Mouse (Mus musculus) erythroblast, embryonic 14.5 days (primary cell): ENCODE measurements around the gene Abca5. TPM values are rescaled to one million over a fixed set of nuclear protein-coding genes. Genes with fewer than 3 reads are reported as not detected.

Experiments
- H3K27me3 ChIP-seq: 2 replicates; pipeline ENCODE4 v1.6.1; 2012; ENCODE audit warnings: inconsistent platforms; ENCODE audit not compliant: control insufficient read depth
- H3K36me3 ChIP-seq: 2 replicates; pipeline ENCODE4 v1.6.1; 2012; ENCODE audit warnings: mild to moderate bottlenecking, inconsistent platforms; ENCODE audit not compliant: control insufficient read depth
- H3K4me1 ChIP-seq: 2 replicates; pipeline ENCODE4 v1.6.1; 2012; ENCODE audit warnings: inconsistent platforms; ENCODE audit not compliant: control insufficient read depth
- H3K4me3 ChIP-seq: replicated peaks from 2 replicates; pipeline ENCODE3; 2012; ENCODE audit warnings: moderate library complexity, mild to moderate bottlenecking, inconsistent platforms
- H3K9me3 ChIP-seq: 2 replicates; pipeline ENCODE4 v1.6.1; 2012; ENCODE audit warnings: low read length, inconsistent platforms, mixed read lengths; ENCODE audit not compliant: control insufficient read depth
- GATA1 ChIP-seq: IDR thresholded peaks from 2 replicates; pipeline ENCODE4 v1.6.1; 2012; ENCODE audit warnings: low read length, inconsistent platforms, mixed read lengths
- TAL1 ChIP-seq: IDR thresholded peaks from 3 replicates; pipeline ENCODE4 v1.6.1; 2012; ENCODE audit warnings: low read length, inconsistent platforms, mixed read lengths
- polyA plus RNA-seq: library from polyadenylated mRNA; stranded (reverse); fragments of >175 nt; gene quantifications from 2 replicates; pipeline ENCODE4 v1.2.3, GENCODE M21; 2012

The Abca5 gene
- polyA plus RNA-seq, 1 experiment = not detected

DNA sequence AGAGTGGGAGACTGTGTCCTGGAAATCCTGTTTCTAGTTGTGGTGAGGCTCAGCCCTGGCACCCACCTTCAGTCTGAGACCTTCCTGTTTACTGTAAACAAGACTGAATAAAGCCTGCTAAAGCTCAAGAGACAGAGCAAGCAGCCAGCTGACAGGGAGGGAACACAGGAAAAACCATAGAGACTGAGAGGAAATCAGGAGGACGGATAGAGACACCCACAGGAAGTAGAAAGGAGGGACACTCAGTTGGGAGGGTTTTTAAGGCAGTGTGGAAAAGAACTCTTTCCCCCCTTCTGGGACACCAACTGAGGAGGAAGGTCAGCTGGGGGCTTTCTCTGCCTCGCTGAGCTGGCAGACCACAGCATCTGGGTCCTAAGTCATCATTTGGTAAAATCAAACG, 62.7 kb downstream of the Abca5 start:
- Histone ChIP-seq H3K9me3 (no peaks in the 10 kb centered on the region), H3K4me1 (no peaks in the 10 kb centered on the region), H3K4me3 (no peak overlapping the region), H3K27me3 (no peaks in the 10 kb centered on the region), H3K36me3 (no peaks in the 10 kb centered on the region)
- TF ChIP-seq TAL1 (no peak), GATA1 (no peak)

- Histone ChIP-seq H3K4me3 (no peak overlapping the region), H3K27me3 (no peaks in the 10 kb centered on the region), H3K9me3 (no peaks in the 10 kb centered on the region), H3K4me1 (peaks cover 2% of the 10 kb centered on the region), H3K36me3 (no peaks in the 10 kb centered on the region)
- TF ChIP-seq TAL1 (no peak), GATA1 (no peak)
Measured at GRCm38 (mm10) chr11:110271745-110272144, 65.8 kb downstream of the Abca5 start.

DNA sequence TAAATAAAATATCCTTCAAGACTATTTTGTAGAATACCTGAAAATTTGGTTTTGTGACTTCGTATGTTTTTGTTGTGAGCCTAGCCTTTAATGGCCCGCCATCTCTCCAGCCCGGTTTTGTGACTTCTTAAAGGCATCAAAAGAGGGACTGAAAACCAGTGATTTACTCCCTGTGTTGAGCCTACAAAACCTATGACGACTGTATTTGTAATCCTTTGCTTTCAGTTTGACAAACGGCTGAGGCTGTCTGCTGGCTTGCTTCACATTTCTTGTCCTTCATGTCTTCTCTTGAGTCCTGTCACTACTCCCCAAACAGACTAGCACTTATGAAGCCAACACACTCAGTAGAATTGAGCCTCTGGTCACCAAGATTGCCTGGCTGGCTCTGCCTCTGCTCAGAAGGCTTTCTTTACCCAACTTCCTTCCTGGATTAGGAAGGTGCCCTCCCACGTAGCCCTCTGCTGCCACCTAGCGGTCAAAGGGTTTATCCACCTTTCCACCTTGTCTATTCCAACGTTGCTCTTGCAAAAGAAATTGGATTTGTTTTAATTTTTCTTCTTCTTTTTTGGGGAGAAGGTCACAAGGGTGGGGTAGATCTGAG, 69.2 kb downstream of the Abca5 start:
- H3K36me3 ChIP-seq = no peaks in the 10 kb centered on the region
- no peaks in the 10 kb centered on the region for H3K27me3 ChIP-seq
- H3K4me3 ChIP-seq = peak overlapping the region; percentile 47
- H3K9me3 ChIP-seq = no peaks in the 10 kb centered on the region
- peaks cover 2% of the 10 kb centered on the region for H3K4me1 ChIP-seq
- no peak for TF ChIP-seq TAL1
- no peak for TF ChIP-seq GATA1

- TF ChIP-seq TAL1 (no peak), GATA1 (no peak)
- Histone ChIP-seq H3K4me3 (no peak overlapping the region), H3K27me3 (no peaks in the 10 kb centered on the region), H3K4me1 (peaks cover 2% of the 10 kb centered on the region), H3K36me3 (no peaks in the 10 kb centered on the region), H3K9me3 (no peaks in the 10 kb centered on the region)
Measured at GRCm38 (mm10) chr11:110267232-110267631, 70.3 kb downstream of the Abca5 start.

GRCm38 (mm10) chr11:110266757-110267156, 70.8 kb downstream of the Abca5 start:
- TF ChIP-seq TAL1 = no peak
- TF ChIP-seq GATA1 = no peak

GRCm38 (mm10) chr11:110261867-110262266, 75.6 kb downstream of the Abca5 start:
- TF ChIP-seq TAL1 (no peak), GATA1 (no peak)
- Histone ChIP-seq H3K9me3 (0 out of 2 replicates have a peak, but pooled peaks cover 3% of the 10 kb centered on the region), H3K4me3 (no peak overlapping the region), H3K27me3 (no peaks in the 10 kb centered on the region), H3K36me3 (no peaks in the 10 kb centered on the region), H3K4me1 (no peaks in the 10 kb centered on the region)

More at GRCm38 (mm10) chr11:110266757-110267156, 70.8 kb downstream of the Abca5 start:
- Histone ChIP-seq H3K36me3 (no peaks in the 10 kb centered on the region), H3K9me3 (no peaks in the 10 kb centered on the region), H3K27me3 (no peaks in the 10 kb centered on the region), H3K4me3 (no peak overlapping the region), H3K4me1 (peaks cover 2% of the 10 kb centered on the region)

DNA sequence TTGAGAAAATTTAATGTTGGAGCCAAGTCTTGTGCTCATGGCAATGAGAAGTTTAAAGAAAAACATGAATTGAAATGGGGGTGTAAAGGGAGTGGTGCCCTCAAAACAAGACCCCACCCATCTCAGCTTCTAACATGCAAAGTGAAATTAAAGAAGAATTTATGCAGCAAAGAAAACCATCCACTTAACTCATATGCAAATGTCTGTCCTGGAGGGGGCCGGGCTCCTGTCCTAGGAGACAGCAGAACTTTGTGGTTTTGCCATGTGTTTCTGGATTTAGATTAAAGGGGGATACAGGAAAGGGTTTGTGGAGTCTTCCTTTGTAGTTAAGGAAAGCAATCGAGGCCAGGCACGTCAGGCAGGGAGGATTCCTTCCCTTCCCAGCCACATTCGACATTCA, 79.6 kb downstream of the Abca5 start:
- Histone ChIP-seq H3K27me3 (no peaks in the 10 kb centered on the region), H3K4me1 (no peaks in the 10 kb centered on the region), H3K4me3 (no peak overlapping the region), H3K36me3 (no peaks in the 10 kb centered on the region), H3K9me3 (0 out of 2 replicates have a peak, but pooled peaks cover 3% of the 10 kb centered on the region)
- TF ChIP-seq TAL1 = no peak
- no peak for TF ChIP-seq GATA1

DNA sequence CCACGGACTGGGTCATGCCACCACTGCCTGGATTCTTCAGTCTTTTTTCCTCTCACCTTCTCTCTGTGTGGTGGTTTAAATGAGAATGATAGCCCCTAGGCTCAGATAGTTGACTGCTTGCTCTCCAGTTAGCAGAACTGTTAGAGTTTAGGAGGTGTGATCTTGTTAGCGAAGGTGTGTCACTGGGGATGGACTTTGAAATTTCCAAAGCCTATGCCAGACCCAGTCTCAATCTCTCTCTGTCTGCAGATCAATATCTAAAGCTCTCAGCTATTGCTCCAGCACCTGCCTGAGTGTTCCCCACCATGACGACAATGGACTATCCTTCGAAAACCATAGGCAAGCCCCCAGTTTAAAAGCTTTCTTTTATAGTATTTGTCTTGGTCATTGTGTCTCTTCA, 80.5 kb downstream of the Abca5 start:
- no peak overlapping the region for H3K4me3 ChIP-seq
- no peaks in the 10 kb centered on the region for H3K36me3 ChIP-seq
- TF ChIP-seq GATA1 (no peak), TAL1 (no peak)
- H3K9me3 ChIP-seq = 0 out of 2 replicates have a peak, but pooled peaks cover 3% of the 10 kb centered on the region
- no peaks in the 10 kb centered on the region for H3K27me3 ChIP-seq
- H3K4me1 ChIP-seq = no peaks in the 10 kb centered on the region

DNA sequence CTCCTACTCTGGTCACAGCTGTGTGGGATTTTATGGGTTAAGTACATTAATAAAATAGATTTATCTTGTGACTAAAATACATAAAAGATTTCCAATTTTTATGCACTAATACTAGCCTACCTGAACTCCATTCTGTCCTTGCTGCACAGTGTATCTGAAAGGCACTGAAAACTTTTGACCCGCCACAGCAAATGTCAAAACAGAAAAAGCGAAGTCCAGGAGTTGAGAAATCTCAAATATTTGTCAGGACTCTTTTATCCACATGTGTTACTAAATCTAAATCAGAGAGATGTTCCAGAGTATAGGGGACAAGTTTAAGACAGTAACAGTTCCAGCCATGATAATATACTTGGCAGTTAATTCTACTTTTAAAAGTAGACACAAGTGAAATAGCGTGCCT, 85.3 kb downstream of the Abca5 start:
- Histone ChIP-seq H3K4me3 (no peak overlapping the region), H3K4me1 (no peaks in the 10 kb centered on the region), H3K9me3 (no peaks in the 10 kb centered on the region), H3K36me3 (no peaks in the 10 kb centered on the region), H3K27me3 (no peaks in the 10 kb centered on the region)
- TF ChIP-seq TAL1 = no peak
- no peak for TF ChIP-seq GATA1

GRCm38 (mm10) chr11:110251534-110251933, 86.0 kb downstream of the Abca5 start, which contains the start of gene Abca6:
Gene Abca6 (minus strand): TSS chr11:110251776.
- Histone ChIP-seq H3K4me1 (no peaks in the 10 kb centered on the region), H3K36me3 (no peaks in the 10 kb centered on the region), H3K27me3 (no peaks in the 10 kb centered on the region), H3K4me3 (peak within 1 kb of the TSS; percentile 17), H3K9me3 (no peaks in the 10 kb centered on the region)
- TF ChIP-seq GATA1 (no peak), TAL1 (no peak)
